Mouse (Mus musculus) thymus, postnatal 36 days (tissue): ENCODE data around the gene Rnf169.
A peak's percentile ranks its signal among the peaks of the same experiment; 100 is the strongest.

ENCODE experiments used
- DNase-seq, 2 experiments: peaks; one replicate each; pipeline ENCODE4 v3.0.0; 2022; ENCODE audit warnings: mixed read lengths in 2 of 2

Rnf169 gene

GRCm38 (mm10) chr7:99890168-99890755, 90.0 kb downstream of the Rnf169 start:
- peak; percentile 56 to 81 for DNase-seq

DNA sequence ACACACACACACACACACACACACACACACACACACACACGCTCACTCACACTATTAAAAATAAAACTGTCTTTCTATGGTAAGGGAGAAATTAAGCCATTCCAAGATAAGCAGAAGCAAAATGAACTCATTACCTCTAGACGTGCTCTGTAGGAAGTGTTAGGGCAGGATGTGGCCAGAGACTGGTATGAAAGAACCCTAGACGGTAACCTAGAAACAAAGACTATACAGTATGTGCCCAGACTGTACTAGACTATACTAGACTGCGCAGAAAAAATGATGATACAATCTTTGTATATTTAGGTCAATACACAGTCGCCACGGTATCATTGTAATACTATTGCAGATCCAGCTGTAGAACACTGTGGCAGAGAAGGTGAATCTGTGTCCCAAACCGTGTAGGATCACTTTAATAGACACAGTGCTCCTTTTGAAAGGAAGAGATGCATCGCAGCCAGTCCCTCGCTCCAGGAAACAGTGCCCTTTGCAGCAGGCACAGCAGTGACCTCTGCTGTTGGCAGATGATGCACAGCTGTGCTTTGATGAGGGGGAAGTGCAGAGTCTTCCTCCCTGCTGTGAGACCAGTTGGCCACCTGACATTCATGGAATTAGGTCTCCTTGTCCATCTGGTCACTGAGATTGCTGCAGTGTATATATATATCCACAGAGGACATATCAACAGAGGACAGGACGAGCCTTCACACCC, 90.9 kb downstream of the Rnf169 start:
- DNase-seq, result peak; percentile 78 to 85

GRCm38 (mm10) chr7:99887743-99888142, 92.5 kb downstream of the Rnf169 start:
- DNase-seq, result no peak

- DNase-seq, result no peak
Observed at GRCm38 (mm10) chr7:99887230-99887735, 93.0 kb downstream of the Rnf169 start.

DNA sequence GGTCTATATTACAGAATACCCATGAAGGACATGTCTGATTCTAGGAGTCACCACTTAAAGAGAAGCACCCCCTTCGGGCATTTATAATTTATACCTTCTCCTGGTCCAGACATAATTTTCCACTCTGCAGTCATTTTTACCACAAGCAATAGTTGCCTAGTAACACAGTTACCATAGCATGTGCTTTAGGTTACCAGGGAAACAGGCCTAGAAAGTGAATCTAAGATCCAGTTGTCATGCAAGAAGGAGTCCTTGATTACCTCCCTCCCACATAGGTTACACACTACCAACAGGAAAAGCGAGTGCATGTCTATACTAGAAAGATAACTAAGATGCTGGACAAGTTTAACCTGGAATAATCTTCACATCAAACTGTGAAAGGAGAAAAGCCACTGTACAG, 102.0 kb downstream of the Rnf169 start:
- no peak for DNase-seq

- DNase-seq, result peak; percentile 83 to 87
Observed at GRCm38 (mm10) chr7:99876345-99876744, 103.9 kb downstream of the Rnf169 start.

DNA sequence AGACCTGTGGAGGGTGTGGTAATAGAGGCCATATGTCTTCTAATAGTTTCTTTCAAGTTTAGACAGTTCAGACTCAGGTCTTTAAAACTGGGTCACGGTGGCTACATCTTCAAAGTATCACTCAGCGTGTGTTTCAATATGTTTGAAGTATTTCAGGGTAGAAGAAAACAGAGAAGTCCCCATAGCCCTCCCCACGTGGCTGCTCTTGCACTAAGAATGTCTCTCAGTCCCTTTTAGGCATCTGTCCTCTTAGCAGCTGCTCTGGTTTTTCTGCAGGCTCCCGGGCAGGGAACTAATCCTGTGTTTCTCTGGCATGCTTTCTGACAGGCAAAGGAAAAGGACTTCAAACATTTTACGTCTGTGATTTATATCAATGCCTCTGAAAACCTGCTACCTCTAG, 104.4 kb downstream of the Rnf169 start:
- no peak for DNase-seq

GRCm38 (mm10) chr7:99873965-99874364, 106.3 kb downstream of the Rnf169 start:
- no peak for DNase-seq
